Mouse (Mus musculus): ENCODE measurements around the gene Wdr70.
A peak's percentile ranks its signal among the peaks of the same experiment; 100 is the strongest.

DNA sequence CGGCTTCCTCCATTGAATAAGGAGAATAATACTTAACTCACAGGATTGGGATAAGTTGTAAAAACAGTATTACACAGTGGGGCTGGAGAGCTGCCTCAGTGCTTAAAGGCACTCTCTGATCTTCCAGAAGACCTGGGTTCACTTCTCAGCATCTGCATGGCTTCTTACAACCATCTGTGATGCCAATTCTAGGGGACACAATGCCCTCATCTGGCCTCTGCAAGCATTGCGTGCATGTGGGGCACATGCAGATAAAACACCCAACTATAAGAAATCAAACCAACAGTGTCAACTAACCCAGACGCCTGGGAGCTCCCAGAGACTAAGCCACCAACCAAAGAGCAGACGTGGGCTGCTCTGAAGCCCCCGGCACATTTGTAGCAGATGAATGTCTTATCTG, 60.6 kb downstream of the Wdr70 start:
- TF ChIP-seq POU5F1 (IDR thresholded peaks at IDR 0.05; ENCODE audit: borderline replicate concordance, low read length) (no peak), CTCF (conservative IDR thresholded peaks at IDR 0.05; ENCODE audit: low read length) (peak; percentile 21; the same call in 1 of the 2 replicates)

Measured in E14TG2a.4 (cell line).